Mouse (Mus musculus): Measurements from ENCODE around the gene 4921517D22Rik. TPM values are rescaled to one million over a fixed set of nuclear protein-coding genes. Genes with fewer than 3 reads are reported as not detected.
"Not testable (repeated sequence)": the region's sequence is repeated elsewhere in the genome, so short reads cannot be mapped to it uniquely, and the experiment has no call there.

Gene 4921517D22Rik
- polyA plus RNA-seq, 1 experiment from 2014 or later: not detected

DNA sequence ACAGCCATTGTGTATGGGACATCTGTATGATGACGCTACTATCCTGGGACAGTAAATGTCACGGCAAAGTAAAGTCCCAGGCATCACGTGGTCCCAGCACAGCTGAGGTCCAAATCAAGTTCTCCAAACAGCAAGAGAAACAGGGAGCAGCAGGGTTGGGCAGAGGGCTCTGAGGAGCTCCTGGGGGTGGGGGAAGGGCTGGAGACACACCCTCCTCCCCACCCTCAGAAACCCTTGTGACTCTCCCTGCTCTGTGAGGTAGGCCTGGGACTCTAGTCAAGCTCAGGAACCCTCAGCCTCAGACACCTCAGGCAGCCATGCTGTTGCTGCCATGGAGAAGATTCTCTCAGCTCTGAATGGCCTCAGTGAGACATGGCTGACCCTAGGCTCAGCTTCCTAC is 18.1 kb upstream of the 4921517D22Rik start, which contains the start of gene Spata31d1b:
Spata31d1b (plus strand) TSS at position 301 of the 400 bp plus-strand sequence.
- not testable (repeated sequence) for H3K36me3 ChIP-seq (ENCODE audit: inconsistent target); H3K27ac ChIP-seq; H3K4me3 ChIP-seq (ENCODE audit: inconsistent target); H3K79me2 ChIP-seq (ENCODE audit: inconsistent target)
- WGBS (ENCODE audit: missing documents): 77% methylated on average over 3 of the region's 3 CpGs

DNA sequence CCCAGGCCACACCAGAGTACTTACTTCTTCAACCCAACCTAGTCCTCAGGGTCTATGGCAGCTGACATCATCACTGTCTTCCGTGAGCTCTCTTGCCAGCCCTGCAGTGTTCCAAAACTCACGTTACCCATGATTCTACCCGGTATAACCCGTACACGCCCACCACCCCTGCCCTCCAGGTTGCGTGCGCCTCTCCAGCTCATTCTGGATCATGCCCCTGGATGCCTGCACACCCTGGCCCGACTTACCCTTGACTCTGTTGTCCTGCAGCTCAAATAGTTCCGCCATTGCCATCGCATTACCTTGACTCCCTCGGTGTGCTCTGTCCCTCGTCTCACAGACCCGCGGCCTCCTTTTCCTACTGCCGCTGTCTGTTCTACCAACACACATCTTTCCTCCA is 16.3 kb upstream of the 4921517D22Rik start, which contains the start of gene Spata31d1a:
Spata31d1a (minus strand) TSS at position 101 of the 400 bp plus-strand sequence.
- Histone ChIP-seq H3K27ac (no peak within 1 kb of the TSS), H3K79me2 (ENCODE audit: inconsistent target) (no peaks in the 10 kb centered on the region), H3K4me3 (ENCODE audit: inconsistent target) (no peak within 1 kb of the TSS), H3K36me3 (ENCODE audit: inconsistent target) (no peaks in the 10 kb centered on the region)
- 93% methylated on average over 14 of the region's 15 CpGs for WGBS (ENCODE audit: missing documents)

GRCm38 (mm10) chr13:59704562-59704961 is 10.7 kb upstream of the 4921517D22Rik start:
- Histone ChIP-seq H3K36me3 (ENCODE audit: inconsistent target) (no peaks in the 10 kb centered on the region), H3K27ac (no peak overlapping the region), H3K4me3 (ENCODE audit: inconsistent target) (no peak overlapping the region), H3K79me2 (ENCODE audit: inconsistent target) (no peaks in the 10 kb centered on the region)
- WGBS (ENCODE audit: missing documents): 12% methylated on average over 12 of the region's 12 CpGs

- no peaks in the 10 kb centered on the region for H3K79me2 ChIP-seq (ENCODE audit: inconsistent target)
- WGBS (ENCODE audit: missing documents): 84% methylated on average over 12 of the region's 12 CpGs
- no peak overlapping the region for H3K4me3 ChIP-seq (ENCODE audit: inconsistent target)
- no peak overlapping the region for H3K27ac ChIP-seq
- no peaks in the 10 kb centered on the region for H3K36me3 ChIP-seq (ENCODE audit: inconsistent target)
Observed at GRCm38 (mm10) chr13:59703514-59703913, 9.6 kb upstream of the 4921517D22Rik start.

GRCm38 (mm10) chr13:59700137-59700536 is 6.2 kb upstream of the 4921517D22Rik start:
- not testable (repeated sequence) for H3K4me3 ChIP-seq (ENCODE audit: inconsistent target); H3K27ac ChIP-seq; H3K79me2 ChIP-seq (ENCODE audit: inconsistent target); H3K36me3 ChIP-seq (ENCODE audit: inconsistent target)
- WGBS (ENCODE audit: missing documents): 70% methylated on average over 1 of the region's 1 CpGs

DNA sequence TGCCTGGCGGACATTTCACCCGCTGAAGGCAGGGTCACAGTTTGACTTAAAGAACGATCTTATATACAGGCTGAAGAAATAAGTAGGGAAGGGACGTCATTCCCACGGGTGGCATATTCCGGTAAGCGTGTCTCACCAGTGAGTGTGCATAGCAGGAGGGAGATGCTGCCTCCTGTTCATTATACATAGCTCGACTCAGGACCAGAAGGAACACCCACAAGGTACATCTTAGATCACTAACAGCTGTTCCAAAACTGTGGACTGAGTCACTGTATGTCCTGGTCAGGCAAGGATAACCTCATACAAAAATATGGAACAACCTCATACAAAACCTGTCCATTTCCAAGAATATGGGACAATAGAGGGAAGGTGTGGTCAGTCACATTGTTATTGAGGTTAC is 5.2 kb upstream of the 4921517D22Rik start:
- Histone ChIP-seq H3K27ac (no peak overlapping the region), H3K79me2 (ENCODE audit: inconsistent target) (no peaks in the 10 kb centered on the region), H3K4me3 (ENCODE audit: inconsistent target) (no peak overlapping the region), H3K36me3 (ENCODE audit: inconsistent target) (no peaks in the 10 kb centered on the region)
- 97% methylated on average over 8 of the region's 8 CpGs for WGBS (ENCODE audit: missing documents)

DNA sequence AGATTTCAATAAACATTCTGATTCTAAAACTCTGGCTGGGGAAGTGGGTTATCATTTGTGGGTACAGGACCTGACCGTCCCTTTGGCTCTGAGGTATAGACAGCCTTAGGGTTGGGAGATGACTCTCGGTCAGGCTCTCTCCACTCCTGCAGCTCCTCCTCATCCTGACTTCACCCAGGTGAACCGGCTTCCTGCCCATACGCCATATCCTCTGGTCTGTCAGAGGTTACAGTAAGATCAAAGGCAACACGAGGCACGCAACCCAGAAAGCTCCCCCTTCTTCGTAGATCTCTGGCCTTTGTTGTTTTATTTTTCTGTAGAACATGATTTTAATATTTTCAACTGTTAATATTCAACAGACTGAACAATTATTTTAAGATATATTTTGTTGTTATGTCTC is 1.9 kb upstream of the 4921517D22Rik start:
- Histone ChIP-seq H3K36me3 (ENCODE audit: inconsistent target) (no peaks in the 10 kb centered on the region), H3K4me3 (ENCODE audit: inconsistent target) (no peak overlapping the region), H3K27ac (no peak overlapping the region), H3K79me2 (ENCODE audit: inconsistent target) (no peaks in the 10 kb centered on the region)
- WGBS (ENCODE audit: missing documents): 94% methylated on average over 7 of the region's 7 CpGs

DNA sequence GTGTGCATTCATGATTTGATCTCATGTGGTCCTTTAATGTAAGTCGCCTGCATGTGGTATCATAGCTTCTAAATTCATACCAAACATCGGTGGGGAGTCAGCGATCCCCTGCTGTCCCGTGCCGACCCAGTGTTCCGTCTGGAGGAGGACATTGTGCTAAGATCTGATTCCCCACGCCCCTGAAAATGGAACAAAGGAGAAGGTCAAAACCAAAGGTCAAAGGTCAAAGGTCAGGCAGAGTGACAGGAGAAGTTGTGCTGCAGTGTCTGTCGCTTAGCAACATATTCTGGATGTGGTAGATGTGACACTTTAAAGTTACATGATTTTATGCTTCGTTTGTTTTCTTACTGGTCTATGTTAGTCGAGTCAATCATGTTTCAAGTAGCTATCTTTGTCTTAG is 2.4 kb downstream of the 4921517D22Rik start:
- Histone ChIP-seq H3K36me3 (ENCODE audit: inconsistent target) (no peaks in the 10 kb centered on the region), H3K79me2 (ENCODE audit: inconsistent target) (no peaks in the 10 kb centered on the region), H3K4me3 (ENCODE audit: inconsistent target) (no peak overlapping the region), H3K27ac (no peak overlapping the region)
- 90% methylated on average over 10 of the region's 10 CpGs for WGBS (ENCODE audit: missing documents)

DNA sequence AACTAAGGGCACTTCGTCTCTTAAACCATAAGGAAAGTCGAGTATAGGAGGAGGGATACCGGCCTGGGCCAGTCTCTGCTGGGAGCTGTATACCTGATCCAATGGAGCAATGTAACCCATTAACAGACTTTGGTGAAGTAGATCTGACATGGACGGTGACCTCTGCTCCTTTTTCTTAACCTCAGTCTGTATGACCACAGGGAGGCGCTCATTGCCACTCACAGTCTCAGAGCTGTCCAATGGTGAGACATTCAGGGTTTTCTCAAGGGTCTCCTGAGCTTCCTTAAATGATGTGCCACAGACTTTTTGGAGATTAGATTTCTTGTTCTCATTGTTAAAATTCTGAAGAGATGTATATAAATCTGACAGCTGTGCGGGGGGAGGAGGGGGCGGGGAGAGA is 3.3 kb downstream of the 4921517D22Rik start:
- Histone ChIP-seq H3K79me2 (ENCODE audit: inconsistent target) (no peaks in the 10 kb centered on the region), H3K4me3 (ENCODE audit: inconsistent target) (no peak overlapping the region), H3K27ac (no peak overlapping the region), H3K36me3 (ENCODE audit: inconsistent target) (no peaks in the 10 kb centered on the region)
- 91% methylated on average over 7 of the region's 7 CpGs for WGBS (ENCODE audit: missing documents)

DNA sequence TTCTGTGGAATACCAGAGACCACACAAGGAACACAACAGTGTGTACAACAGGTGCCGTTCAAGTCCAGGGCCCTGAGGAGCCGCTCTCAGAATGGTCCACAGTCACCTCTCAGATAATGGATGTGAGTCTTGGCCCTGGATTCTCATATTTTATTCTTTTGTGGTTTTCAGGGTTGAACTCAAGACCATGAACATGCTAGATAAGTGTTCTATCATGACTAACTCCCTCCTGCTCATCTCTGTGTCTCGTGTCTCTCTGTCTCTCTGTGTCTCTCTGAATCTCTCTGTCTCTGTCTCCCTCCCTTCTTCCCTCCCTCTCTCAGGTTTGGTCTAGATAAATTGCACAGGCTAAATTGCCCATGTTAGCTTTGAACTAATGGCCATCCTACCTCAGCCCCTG is 4.1 kb downstream of the 4921517D22Rik start:
- Histone ChIP-seq H3K4me3 (ENCODE audit: inconsistent target) (no peak overlapping the region), H3K79me2 (ENCODE audit: inconsistent target) (no peaks in the 10 kb centered on the region), H3K27ac (no peak overlapping the region), H3K36me3 (ENCODE audit: inconsistent target) (no peaks in the 10 kb centered on the region)
- 98% methylated on average over 3 of the region's 3 CpGs for WGBS (ENCODE audit: missing documents)

DNA sequence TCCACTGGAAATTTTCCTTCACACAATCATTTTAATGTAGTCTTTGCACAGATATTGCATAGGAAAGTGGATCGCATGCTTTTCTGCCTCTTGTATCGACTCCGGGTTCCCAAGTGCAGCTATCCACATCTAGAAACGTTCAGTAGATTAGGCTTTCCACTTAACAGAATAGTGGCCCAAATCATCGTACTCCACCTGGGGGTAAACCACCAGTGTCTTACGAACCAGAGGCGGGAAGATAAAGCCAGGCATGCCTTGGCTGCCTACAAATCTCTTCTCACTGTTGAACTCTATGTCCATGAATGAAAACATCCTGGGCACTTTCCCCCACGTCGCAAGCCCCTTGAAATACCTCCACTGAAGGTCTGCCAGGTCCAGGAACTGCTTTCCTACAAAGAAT is 4.6 kb downstream of the 4921517D22Rik start:
- H3K4me3 ChIP-seq (ENCODE audit: inconsistent target): no peak overlapping the region
- H3K79me2 ChIP-seq (ENCODE audit: inconsistent target): no peaks in the 10 kb centered on the region
- H3K27ac ChIP-seq: no peak overlapping the region
- no peaks in the 10 kb centered on the region for H3K36me3 ChIP-seq (ENCODE audit: inconsistent target)
- WGBS (ENCODE audit: missing documents): 94% methylated on average over 9 of the region's 9 CpGs

GRCm38 (mm10) chr13:59688338-59688770 is 5.6 kb downstream of the 4921517D22Rik start:
- no peak overlapping the region for H3K27ac ChIP-seq
- 87% methylated on average over 13 of the region's 13 CpGs for WGBS (ENCODE audit: missing documents)

DNA sequence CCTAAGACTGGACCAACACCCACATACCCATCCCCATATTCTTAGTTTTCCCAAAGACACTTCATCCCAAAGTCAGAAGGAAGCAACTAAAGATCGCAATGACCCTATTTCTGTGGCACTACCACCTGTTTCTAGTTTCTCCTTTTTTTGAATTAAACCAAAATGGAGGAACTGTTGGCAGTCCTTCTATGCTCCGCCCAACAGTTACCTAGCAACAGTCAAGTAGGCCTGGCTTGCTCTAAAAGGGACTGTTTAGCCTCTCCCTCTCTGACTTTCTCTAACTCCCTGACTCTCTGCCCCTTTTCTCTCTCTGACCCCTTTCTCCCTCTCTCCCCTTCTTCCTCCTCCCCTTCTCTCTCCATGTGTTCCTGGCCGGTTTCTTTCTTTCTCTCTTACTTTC is 8.7 kb downstream of the 4921517D22Rik start:
- Histone ChIP-seq H3K4me3 (ENCODE audit: inconsistent target) (no peak overlapping the region), H3K36me3 (ENCODE audit: inconsistent target) (no peaks in the 10 kb centered on the region), H3K27ac (no peak overlapping the region), H3K79me2 (ENCODE audit: inconsistent target) (no peaks in the 10 kb centered on the region)
- 76% methylated on average over 3 of the region's 3 CpGs for WGBS (ENCODE audit: missing documents)

More at GRCm38 (mm10) chr13:59688338-59688770, 5.6 kb downstream of the 4921517D22Rik start:
- Histone ChIP-seq H3K36me3 (ENCODE audit: inconsistent target) (no peaks in the 10 kb centered on the region), H3K4me3 (ENCODE audit: inconsistent target) (no peak overlapping the region), H3K79me2 (ENCODE audit: inconsistent target) (no peaks in the 10 kb centered on the region)

DNA sequence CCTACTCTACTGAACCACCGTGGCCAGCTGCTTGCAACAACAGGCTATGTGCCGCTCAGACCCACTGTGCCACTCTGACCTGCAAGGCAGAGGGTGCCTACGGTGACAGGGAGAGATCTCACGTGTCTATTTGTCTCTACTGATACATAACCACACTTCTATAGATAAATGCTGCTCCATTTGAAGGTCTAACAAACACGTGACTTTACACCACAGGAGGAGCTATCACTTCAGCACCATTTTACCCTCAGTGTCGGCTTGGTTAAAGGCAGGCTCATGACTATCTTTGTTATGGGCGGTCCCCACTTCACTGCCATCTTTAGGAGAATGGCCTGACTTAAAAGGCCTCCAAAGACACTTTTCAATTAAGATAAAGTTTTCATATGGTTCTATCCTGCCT is 11.3 kb downstream of the 4921517D22Rik start:
- Histone ChIP-seq H3K79me2 (ENCODE audit: inconsistent target) (no peaks in the 10 kb centered on the region), H3K4me3 (ENCODE audit: inconsistent target) (no peak overlapping the region), H3K27ac (no peak overlapping the region), H3K36me3 (ENCODE audit: inconsistent target) (no peaks in the 10 kb centered on the region)
- 55% methylated on average over 7 of the region's 7 CpGs for WGBS (ENCODE audit: missing documents)

DNA sequence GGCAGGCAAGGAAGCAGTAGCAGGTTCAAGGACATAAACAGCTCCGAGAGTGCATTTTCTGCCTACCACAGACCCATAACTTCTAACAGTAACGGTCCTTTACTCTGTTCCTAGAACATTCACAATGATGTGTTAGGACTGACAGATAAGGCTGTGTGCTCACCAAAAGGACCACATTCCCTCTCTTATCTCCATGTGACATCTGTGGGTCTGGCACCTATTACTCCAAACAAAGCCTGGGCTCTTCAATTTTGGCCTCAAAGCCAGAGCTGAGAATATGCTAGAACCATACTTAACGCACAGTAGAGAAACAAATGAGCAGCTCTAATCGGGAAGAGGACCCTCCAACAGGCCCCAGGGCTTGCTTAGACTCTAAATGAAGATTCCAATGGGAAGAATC is 14.0 kb downstream of the 4921517D22Rik start:
- WGBS (ENCODE audit: missing documents): 58% methylated on average over 4 of the region's 4 CpGs
- Histone ChIP-seq H3K4me3 (ENCODE audit: inconsistent target) (no peak overlapping the region), H3K79me2 (ENCODE audit: inconsistent target) (no peaks in the 10 kb centered on the region), H3K36me3 (ENCODE audit: inconsistent target) (no peaks in the 10 kb centered on the region), H3K27ac (no peak overlapping the region)

DNA sequence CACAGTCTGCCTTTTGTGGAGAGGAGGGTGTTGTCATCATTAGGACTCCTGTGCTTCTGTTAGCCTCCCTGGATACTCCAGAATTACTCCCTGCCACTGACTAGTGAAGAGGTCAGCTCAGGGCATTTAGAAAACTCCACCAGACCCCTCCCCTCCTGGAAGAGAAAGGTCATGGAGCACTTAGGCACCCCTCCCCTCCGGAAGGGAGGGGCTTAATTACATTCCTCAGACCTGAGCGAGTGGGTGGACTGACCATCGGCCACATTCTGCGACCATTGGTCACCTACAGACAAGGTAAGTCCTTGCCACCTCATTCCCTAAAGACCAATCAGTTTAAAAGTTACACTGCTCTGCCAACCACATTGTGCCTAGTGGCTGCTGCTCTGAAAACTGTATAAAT is 14.6 kb downstream of the 4921517D22Rik start:
- Histone ChIP-seq H3K36me3 (ENCODE audit: inconsistent target) (no peaks in the 10 kb centered on the region), H3K27ac (no peak overlapping the region), H3K4me3 (ENCODE audit: inconsistent target) (no peak overlapping the region), H3K79me2 (ENCODE audit: inconsistent target) (no peaks in the 10 kb centered on the region)
- 70% methylated on average over 4 of the region's 4 CpGs for WGBS (ENCODE audit: missing documents)
